Mouse (Mus musculus): ENCODE results near the gene Slc22a1. TPM values are rescaled to one million over a fixed set of nuclear protein-coding genes. Genes with fewer than 3 reads are reported as not detected.

Slc22a1 gene
- total RNA-seq, 1 experiment = 0.18 TPM

GRCm38 (mm10) chr17:12630976-12631730 lies 44.5 kb downstream of the Slc22a1 start:
- H3K4me3 ChIP-seq (ENCODE audit: insufficient read depth in 1 of 2, low read depth in 1 of 2, low read length in 2 of 2, poor library complexity in 1 of 2, severe bottlenecking in 1 of 2) = no peak overlapping the region
- TF ChIP-seq HCFC1 (IDR thresholded peaks at IDR 0.05; ENCODE audit: borderline replicate concordance, insufficient read depth, low read length) = no peak
- TF ChIP-seq MAFK (IDR thresholded peaks at IDR 0.05; ENCODE audit: insufficient read depth, low read depth, low read length) = no peak
- TF ChIP-seq ZNF384 (IDR thresholded peaks at IDR 0.05; ENCODE audit: low read depth, low read length) = no peak
- no peak for TF ChIP-seq ZC3H11A (IDR thresholded peaks at IDR 0.05; ENCODE audit: borderline replicate concordance, low read depth, low read length)
- no peak for TF ChIP-seq CHD2 (IDR thresholded peaks at IDR 0.05; ENCODE audit: low read depth, low read length)
- no peak overlapping the region for H3K27ac ChIP-seq (ENCODE audit: insufficient read depth, low read depth, low read length, poor library complexity, severe bottlenecking)
- H3K9me3 ChIP-seq (ENCODE audit: control insufficient read depth, insufficient read depth, low read depth, low read length) = no peaks in the 10 kb centered on the region
- DNase-seq (ENCODE audit: low read depth, low spot score) = no peak
- in situ Hi-C loops (cut with MboI; ENCODE audit: low sequenced_read_pairs in 2 of 2, unreplicated experiment in 2 of 2) = no loop called here
- no peaks in the 10 kb centered on the region for H3K4me1 ChIP-seq (ENCODE audit: control insufficient read depth in 2 of 2, insufficient read depth in 2 of 2, low read length in 2 of 2, poor library complexity in 1 of 2)
- no peak overlapping the region for H3K9ac ChIP-seq (ENCODE audit: insufficient read depth, low read depth, low read length, poor library complexity, severe bottlenecking)
- no peaks in the 10 kb centered on the region for H3K36me3 ChIP-seq (ENCODE audit: control insufficient read depth, insufficient read depth, low read length, poor library complexity, severe bottlenecking)

GRCm38 (mm10) chr17:12627983-12628382 lies 47.6 kb downstream of the Slc22a1 start:
- Histone ChIP-seq H3K36me3 (ENCODE audit: control insufficient read depth, insufficient read depth, low read length, poor library complexity, severe bottlenecking) (no peaks in the 10 kb centered on the region), H3K9ac (ENCODE audit: insufficient read depth, low read depth, low read length, poor library complexity, severe bottlenecking) (no peak overlapping the region), H3K27ac (ENCODE audit: insufficient read depth, low read depth, low read length, poor library complexity, severe bottlenecking) (no peak overlapping the region), H3K4me3 (ENCODE audit: insufficient read depth in 1 of 2, low read depth in 1 of 2, low read length in 2 of 2, poor library complexity in 1 of 2, severe bottlenecking in 1 of 2) (no peak overlapping the region), H3K9me3 (ENCODE audit: control insufficient read depth, insufficient read depth, low read depth, low read length) (no peaks in the 10 kb centered on the region), H3K4me1 (ENCODE audit: control insufficient read depth in 2 of 2, insufficient read depth in 2 of 2, low read length in 2 of 2, poor library complexity in 1 of 2) (no peaks in the 10 kb centered on the region)
- DNase-seq (ENCODE audit: low read depth, low spot score) = no peak
- in situ Hi-C loops (cut with MboI; ENCODE audit: low sequenced_read_pairs in 2 of 2, unreplicated experiment in 2 of 2) = no loop called here
- TF ChIP-seq HCFC1 (IDR thresholded peaks at IDR 0.05; ENCODE audit: borderline replicate concordance, insufficient read depth, low read length) (no peak), CHD2 (IDR thresholded peaks at IDR 0.05; ENCODE audit: low read depth, low read length) (no peak), MAFK (IDR thresholded peaks at IDR 0.05; ENCODE audit: insufficient read depth, low read depth, low read length) (no peak), ZNF384 (IDR thresholded peaks at IDR 0.05; ENCODE audit: low read depth, low read length) (no peak), ZC3H11A (IDR thresholded peaks at IDR 0.05; ENCODE audit: borderline replicate concordance, low read depth, low read length) (no peak)

- in situ Hi-C loops (cut with MboI; ENCODE audit: low sequenced_read_pairs in 2 of 2, unreplicated experiment in 2 of 2) = no loop called here
- H3K4me1 ChIP-seq (ENCODE audit: control insufficient read depth in 2 of 2, insufficient read depth in 2 of 2, low read length in 2 of 2, poor library complexity in 1 of 2) = no peaks in the 10 kb centered on the region
- DNase-seq (ENCODE audit: low read depth, low spot score) = no peak
- no peak overlapping the region for H3K4me3 ChIP-seq (ENCODE audit: insufficient read depth in 1 of 2, low read depth in 1 of 2, low read length in 2 of 2, poor library complexity in 1 of 2, severe bottlenecking in 1 of 2)
- no peak overlapping the region for H3K27ac ChIP-seq (ENCODE audit: insufficient read depth, low read depth, low read length, poor library complexity, severe bottlenecking)
- no peak overlapping the region for H3K9ac ChIP-seq (ENCODE audit: insufficient read depth, low read depth, low read length, poor library complexity, severe bottlenecking)
- no peaks in the 10 kb centered on the region for H3K36me3 ChIP-seq (ENCODE audit: control insufficient read depth, insufficient read depth, low read length, poor library complexity, severe bottlenecking)
- TF ChIP-seq ZNF384 (IDR thresholded peaks at IDR 0.05; ENCODE audit: low read depth, low read length) = no peak
- H3K9me3 ChIP-seq (ENCODE audit: control insufficient read depth, insufficient read depth, low read depth, low read length) = no peaks in the 10 kb centered on the region
Measured at GRCm38 (mm10) chr17:12619641-12620040, 56.0 kb downstream of the Slc22a1 start.

GRCm38 (mm10) chr17:12615429-12615828 lies 60.2 kb downstream of the Slc22a1 start:
- TF ChIP-seq MAFK (IDR thresholded peaks at IDR 0.05; ENCODE audit: insufficient read depth, low read depth, low read length) (no peak), HCFC1 (IDR thresholded peaks at IDR 0.05; ENCODE audit: borderline replicate concordance, insufficient read depth, low read length) (no peak), ZC3H11A (IDR thresholded peaks at IDR 0.05; ENCODE audit: borderline replicate concordance, low read depth, low read length) (no peak), ZNF384 (IDR thresholded peaks at IDR 0.05; ENCODE audit: low read depth, low read length) (no peak), CHD2 (IDR thresholded peaks at IDR 0.05; ENCODE audit: low read depth, low read length) (no peak)
- no peak overlapping the region for H3K4me3 ChIP-seq (ENCODE audit: insufficient read depth in 1 of 2, low read depth in 1 of 2, low read length in 2 of 2, poor library complexity in 1 of 2, severe bottlenecking in 1 of 2)
- in situ Hi-C loops (cut with MboI; ENCODE audit: low sequenced_read_pairs in 2 of 2, unreplicated experiment in 2 of 2) = no loop called here
- H3K36me3 ChIP-seq (ENCODE audit: control insufficient read depth, insufficient read depth, low read length, poor library complexity, severe bottlenecking) = no peaks in the 10 kb centered on the region
- no peaks in the 10 kb centered on the region for H3K4me1 ChIP-seq (ENCODE audit: control insufficient read depth in 2 of 2, insufficient read depth in 2 of 2, low read length in 2 of 2, poor library complexity in 1 of 2)
- H3K27ac ChIP-seq (ENCODE audit: insufficient read depth, low read depth, low read length, poor library complexity, severe bottlenecking) = no peak overlapping the region
- DNase-seq (ENCODE audit: low read depth, low spot score) = no peak
- no peak overlapping the region for H3K9ac ChIP-seq (ENCODE audit: insufficient read depth, low read depth, low read length, poor library complexity, severe bottlenecking)
- no peaks in the 10 kb centered on the region for H3K9me3 ChIP-seq (ENCODE audit: control insufficient read depth, insufficient read depth, low read depth, low read length)
